Mouse (Mus musculus): ENCODE measurements at regions not wholly inside any gene's neighbourhood (a gene's known extent, or its start where the extent isn't known, plus 50 kb on each side); places are given as distances from the start of the nearest gene placed in this dataset.
"Not testable (repeated sequence)": the region's sequence is repeated elsewhere in the genome, so short reads cannot be mapped to it uniquely, and the experiment has no call there.

DNA sequence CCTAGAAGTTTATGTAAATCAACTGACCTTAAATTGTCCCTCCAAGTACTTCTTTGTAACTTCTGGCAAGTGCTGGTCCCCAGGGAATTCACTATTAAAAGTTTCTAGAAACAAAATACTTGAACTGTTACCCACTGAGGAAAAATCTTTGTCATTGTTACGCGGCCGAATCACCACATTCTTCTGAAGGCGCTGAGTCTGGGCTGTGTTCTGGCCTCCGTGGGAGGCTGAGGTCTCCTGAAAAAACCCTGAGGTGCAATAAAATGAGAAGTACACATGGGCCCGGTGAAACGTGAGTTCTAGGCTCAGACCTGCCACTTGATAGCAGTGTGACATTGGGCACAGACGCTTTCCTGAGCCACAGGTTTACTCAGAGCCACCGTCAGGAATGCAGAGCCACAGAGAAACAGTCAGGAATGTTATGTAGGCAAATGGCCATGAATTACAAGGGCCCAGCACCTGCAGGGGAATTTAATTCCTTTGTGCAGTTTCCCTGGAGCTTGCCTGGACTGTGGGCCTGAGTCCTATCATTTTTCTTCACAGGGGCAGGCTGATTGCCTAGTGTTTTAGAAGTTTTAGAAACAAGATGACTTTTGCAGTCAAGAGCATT lies 171.1 kb upstream of the Arglu1 start:
- 53% methylated on average over 9 of the region's 9 CpGs for WGBS
- Histone ChIP-seq H3K9me3 (replicated peaks; ENCODE audit: control insufficient read depth, low read length, poor library complexity, severe bottlenecking) (no peaks in the 10 kb centered on the region), H3K27me3 (ENCODE audit: control insufficient read depth, insufficient read depth, low read depth, low read length) (peaks cover 12% of the 10 kb centered on the region), H3K9ac (ENCODE audit: low read depth, low read length) (no peak overlapping the region), H3K27ac (ENCODE audit: low read length) (no peak overlapping the region), H3K36me3 (ENCODE audit: control insufficient read depth, insufficient read depth, low read length) (no peaks in the 10 kb centered on the region), H3K4me3 (ENCODE audit: low read depth, low read length) (no peak overlapping the region), H3K4me1 (ENCODE audit: control insufficient read depth, insufficient read depth, low read length) (no peaks in the 10 kb centered on the region), H3K4me2 (ENCODE audit: low read length) (no peak overlapping the region)
- no peak for ATAC-seq

DNA sequence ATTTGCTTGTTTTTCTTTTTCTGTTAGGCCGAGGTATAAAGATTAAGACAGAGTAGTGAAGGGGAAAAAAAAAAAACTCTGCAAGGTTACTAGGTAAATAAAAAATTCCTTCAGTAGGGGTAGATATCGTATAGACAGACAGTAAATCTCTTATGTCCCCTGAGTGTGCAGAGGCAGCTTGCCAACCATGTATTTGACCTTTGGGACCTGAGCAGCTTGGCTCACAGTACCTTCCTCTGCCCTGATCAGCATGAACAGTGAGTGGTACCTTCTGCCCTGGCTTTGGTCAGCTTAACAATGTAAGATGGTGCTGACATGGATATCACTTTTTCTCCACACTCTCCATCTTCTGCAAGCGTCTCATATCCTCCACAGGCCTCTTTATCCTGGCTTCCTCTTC lies 168.3 kb upstream of the Arglu1 start:
- Histone ChIP-seq H3K9ac (ENCODE audit: low read depth, low read length) (no peak overlapping the region), H3K4me3 (ENCODE audit: low read depth, low read length) (no peak overlapping the region), H3K27ac (ENCODE audit: low read length) (no peak overlapping the region), H3K9me3 (replicated peaks; ENCODE audit: control insufficient read depth, low read length, poor library complexity, severe bottlenecking) (no peaks in the 10 kb centered on the region), H3K4me2 (ENCODE audit: low read length) (no peak overlapping the region), H3K4me1 (ENCODE audit: control insufficient read depth, insufficient read depth, low read length) (no peaks in the 10 kb centered on the region), H3K27me3 (ENCODE audit: control insufficient read depth, insufficient read depth, low read depth, low read length) (peaks cover 3% of the 10 kb centered on the region), H3K36me3 (ENCODE audit: control insufficient read depth, insufficient read depth, low read length) (no peaks in the 10 kb centered on the region)
- 72% methylated on average over 3 of the region's 3 CpGs for WGBS
- no peak for ATAC-seq

DNA sequence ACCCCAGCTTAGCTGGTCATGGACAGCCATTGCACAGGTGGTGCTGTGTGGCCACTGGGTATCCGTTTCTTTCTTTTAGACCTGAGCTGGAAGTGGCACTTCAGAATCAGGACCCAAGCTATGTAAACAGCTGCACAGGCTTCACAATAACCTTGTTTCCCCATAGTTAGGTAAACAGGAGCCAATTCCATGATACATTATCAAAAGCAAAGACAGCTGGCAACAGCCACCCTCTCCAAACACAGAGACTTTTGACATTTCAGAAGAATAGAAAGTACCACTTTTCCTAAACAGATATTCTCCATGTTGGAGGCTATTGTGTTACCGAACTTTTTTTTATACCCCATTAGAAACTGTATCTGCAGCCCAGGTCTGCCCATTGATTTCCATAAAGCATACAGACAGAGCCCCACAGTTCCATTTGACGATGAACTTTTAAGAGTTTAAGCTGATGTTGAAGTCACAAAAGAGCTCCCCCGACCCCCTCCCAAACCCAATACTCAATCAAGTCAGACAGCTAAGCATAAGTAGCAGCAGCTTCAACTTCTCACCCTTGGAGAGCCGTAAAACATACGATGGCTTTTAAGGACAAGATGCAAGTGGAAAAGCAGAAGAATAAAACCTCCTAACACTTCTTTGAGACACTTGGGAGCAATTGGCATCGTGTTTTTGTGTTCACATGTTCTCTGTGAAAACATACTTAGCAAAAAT lies 162.5 kb upstream of the Arglu1 start:
- no peaks in the 10 kb centered on the region for H3K27me3 ChIP-seq (ENCODE audit: control insufficient read depth, insufficient read depth, low read depth, low read length)
- ATAC-seq, result no peak
- no peaks in the 10 kb centered on the region for H3K36me3 ChIP-seq (ENCODE audit: control insufficient read depth, insufficient read depth, low read length)
- no peak overlapping the region for H3K4me3 ChIP-seq (ENCODE audit: low read depth, low read length)
- H3K4me2 ChIP-seq (ENCODE audit: low read length), result no peak overlapping the region
- no peak overlapping the region for H3K27ac ChIP-seq (ENCODE audit: low read length)
- H3K9ac ChIP-seq (ENCODE audit: low read depth, low read length), result no peak overlapping the region
- H3K9me3 ChIP-seq (replicated peaks; ENCODE audit: control insufficient read depth, low read length, poor library complexity, severe bottlenecking), result no peaks in the 10 kb centered on the region
- no peaks in the 10 kb centered on the region for H3K4me1 ChIP-seq (ENCODE audit: control insufficient read depth, insufficient read depth, low read length)
- WGBS, result 51% methylated on average over 7 of the region's 7 CpGs

DNA sequence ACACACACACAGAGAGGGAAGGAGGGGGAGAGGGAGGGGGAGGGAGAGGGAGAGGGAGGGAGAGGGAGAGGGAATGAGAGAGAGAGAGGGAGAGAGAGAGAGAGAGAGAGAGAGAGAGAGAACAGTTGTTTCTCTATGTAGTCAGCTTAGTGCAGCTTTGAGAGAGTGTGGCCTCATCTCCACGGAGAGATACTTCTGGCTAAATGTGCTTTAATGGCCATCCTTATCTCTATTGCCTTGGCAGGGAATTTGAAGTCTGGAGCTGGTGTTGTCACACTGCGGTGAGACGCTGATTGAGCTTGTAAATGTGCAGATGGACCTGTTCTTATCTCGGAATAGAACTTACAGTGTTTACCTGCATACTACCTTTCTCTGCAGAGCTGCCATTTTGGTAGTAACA lies 160.9 kb upstream of the Arglu1 start:
- H3K4me1 ChIP-seq (ENCODE audit: control insufficient read depth, insufficient read depth, low read length), result no peaks in the 10 kb centered on the region
- H3K9ac ChIP-seq (ENCODE audit: low read depth, low read length), result no peak overlapping the region
- no peaks in the 10 kb centered on the region for H3K9me3 ChIP-seq (replicated peaks; ENCODE audit: control insufficient read depth, low read length, poor library complexity, severe bottlenecking)
- no peak overlapping the region for H3K27ac ChIP-seq (ENCODE audit: low read length)
- ATAC-seq, result no peak
- no peaks in the 10 kb centered on the region for H3K36me3 ChIP-seq (ENCODE audit: control insufficient read depth, insufficient read depth, low read length)
- H3K4me2 ChIP-seq (ENCODE audit: low read length), result no peak overlapping the region
- no peaks in the 10 kb centered on the region for H3K27me3 ChIP-seq (ENCODE audit: control insufficient read depth, insufficient read depth, low read depth, low read length)
- no peak overlapping the region for H3K4me3 ChIP-seq (ENCODE audit: low read depth, low read length)
- 75% methylated on average over 4 of the region's 4 CpGs for WGBS

DNA sequence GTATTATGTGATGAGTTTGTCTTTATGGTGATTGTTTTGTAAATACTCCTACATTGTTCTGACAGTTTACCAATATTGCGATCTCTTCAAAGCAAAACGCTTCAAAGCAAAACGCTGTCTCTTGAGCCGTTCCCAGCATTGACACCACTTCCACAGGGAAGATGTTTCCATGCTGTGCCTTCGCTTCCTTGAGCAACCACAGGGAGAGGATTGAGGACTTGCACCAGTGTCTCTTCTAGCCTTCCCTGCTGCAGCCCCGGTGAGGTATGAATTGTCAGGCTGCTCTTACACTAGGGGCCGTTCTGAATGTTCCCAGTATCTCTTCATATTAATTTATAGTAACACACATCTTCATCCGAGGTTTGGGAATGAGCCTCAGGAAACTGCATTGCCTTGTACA lies 160.4 kb upstream of the Arglu1 start:
- 48% methylated on average over 8 of the region's 8 CpGs for WGBS
- ATAC-seq, result no peak
- H3K36me3 ChIP-seq (ENCODE audit: control insufficient read depth, insufficient read depth, low read length), result no peaks in the 10 kb centered on the region
- no peak overlapping the region for H3K27ac ChIP-seq (ENCODE audit: low read length)
- H3K27me3 ChIP-seq (ENCODE audit: control insufficient read depth, insufficient read depth, low read depth, low read length), result no peaks in the 10 kb centered on the region
- H3K4me1 ChIP-seq (ENCODE audit: control insufficient read depth, insufficient read depth, low read length), result no peaks in the 10 kb centered on the region
- H3K9ac ChIP-seq (ENCODE audit: low read depth, low read length), result no peak overlapping the region
- H3K4me3 ChIP-seq (ENCODE audit: low read depth, low read length), result no peak overlapping the region
- no peaks in the 10 kb centered on the region for H3K9me3 ChIP-seq (replicated peaks; ENCODE audit: control insufficient read depth, low read length, poor library complexity, severe bottlenecking)
- H3K4me2 ChIP-seq (ENCODE audit: low read length), result no peak overlapping the region

DNA sequence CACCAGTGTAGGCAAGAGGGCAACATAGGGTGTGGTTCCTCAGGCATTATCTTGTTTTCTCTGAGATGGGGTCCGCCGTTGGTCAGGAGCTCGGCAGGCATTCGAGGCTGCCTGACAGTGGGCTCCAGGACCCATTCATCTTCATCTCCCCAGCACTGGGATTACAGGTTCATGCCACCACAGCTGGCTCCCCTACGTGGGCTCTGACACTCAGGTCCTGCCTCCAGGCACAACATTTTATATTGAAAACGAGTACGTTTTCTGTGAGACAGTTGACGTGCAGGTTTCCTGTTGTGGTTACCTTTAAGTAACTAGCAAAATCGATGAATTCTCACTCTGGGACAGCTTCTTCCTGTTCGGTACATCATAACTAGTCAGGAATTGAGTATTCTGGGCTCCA lies 157.3 kb upstream of the Arglu1 start:
- no peaks in the 10 kb centered on the region for H3K4me1 ChIP-seq (ENCODE audit: control insufficient read depth, insufficient read depth, low read length)
- H3K27me3 ChIP-seq (ENCODE audit: control insufficient read depth, insufficient read depth, low read depth, low read length), result no peaks in the 10 kb centered on the region
- H3K27ac ChIP-seq (ENCODE audit: low read length), result no peak overlapping the region
- H3K9me3 ChIP-seq (replicated peaks; ENCODE audit: control insufficient read depth, low read length, poor library complexity, severe bottlenecking), result no peaks in the 10 kb centered on the region
- H3K9ac ChIP-seq (ENCODE audit: low read depth, low read length), result no peak overlapping the region
- H3K4me3 ChIP-seq (ENCODE audit: low read depth, low read length), result no peak overlapping the region
- H3K4me2 ChIP-seq (ENCODE audit: low read length), result no peak overlapping the region
- no peaks in the 10 kb centered on the region for H3K36me3 ChIP-seq (ENCODE audit: control insufficient read depth, insufficient read depth, low read length)
- no peak for ATAC-seq
- WGBS, result 88% methylated on average over 10 of the region's 10 CpGs

DNA sequence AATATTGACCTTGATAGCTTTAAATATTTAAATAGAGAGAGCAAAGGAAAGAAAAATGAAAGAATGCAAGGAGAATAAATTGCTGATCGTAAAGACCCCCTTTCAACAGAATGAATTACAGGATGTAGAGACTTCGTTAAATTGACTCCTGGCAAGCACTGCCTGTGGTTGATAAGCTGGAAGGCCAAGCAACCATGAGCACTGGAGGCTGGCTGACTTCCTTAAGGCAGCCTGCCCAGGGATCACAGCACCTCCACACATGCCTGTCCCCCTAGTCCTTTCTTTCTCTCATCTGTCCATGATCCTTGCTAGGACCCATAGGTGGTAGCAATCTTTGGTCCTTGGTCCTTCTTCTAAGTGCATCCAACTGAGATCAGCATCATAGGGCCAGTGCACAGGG lies 152.0 kb upstream of the Arglu1 start:
- H3K27ac ChIP-seq (ENCODE audit: low read length), result no peak overlapping the region

DNA sequence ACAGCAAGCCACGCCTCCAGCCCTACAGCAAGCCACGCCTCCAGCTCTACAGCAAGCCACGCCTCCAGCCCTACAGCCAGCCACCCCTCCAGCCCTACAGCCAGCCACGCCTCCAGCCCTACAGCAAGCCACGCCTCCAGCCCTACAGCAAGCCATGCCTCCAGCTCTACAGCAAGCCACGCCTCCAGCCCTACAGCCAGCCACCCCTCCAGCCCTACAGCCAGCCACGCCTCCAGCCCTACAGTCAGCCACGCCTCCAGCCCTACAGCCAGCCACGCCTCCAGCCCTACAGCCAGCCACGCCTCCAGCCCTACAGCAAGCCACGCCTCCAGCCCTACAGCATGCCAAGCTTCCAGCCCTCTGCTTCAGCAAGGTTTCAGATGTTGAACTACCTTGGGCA lies 145.8 kb upstream of the Arglu1 start:
- not testable (repeated sequence) for H3K4me1 ChIP-seq (ENCODE audit: control insufficient read depth, insufficient read depth, low read length); H3K9ac ChIP-seq (ENCODE audit: low read depth, low read length); H3K27ac ChIP-seq (ENCODE audit: low read length); H3K36me3 ChIP-seq (ENCODE audit: control insufficient read depth, insufficient read depth, low read length); H3K4me2 ChIP-seq (ENCODE audit: low read length); H3K27me3 ChIP-seq (ENCODE audit: control insufficient read depth, insufficient read depth, low read depth, low read length); H3K4me3 ChIP-seq (ENCODE audit: low read depth, low read length); ATAC-seq; H3K9me3 ChIP-seq (replicated peaks; ENCODE audit: control insufficient read depth, low read length, poor library complexity, severe bottlenecking)
- 78% methylated on average over 11 of the region's 11 CpGs for WGBS

More for the DNA sequence above, 152.0 kb upstream of the Arglu1 start:
- Histone ChIP-seq H3K9me3 (replicated peaks; ENCODE audit: control insufficient read depth, low read length, poor library complexity, severe bottlenecking) (no peaks in the 10 kb centered on the region), H3K4me1 (ENCODE audit: control insufficient read depth, insufficient read depth, low read length) (no peaks in the 10 kb centered on the region), H3K4me2 (ENCODE audit: low read length) (no peak overlapping the region), H3K9ac (ENCODE audit: low read depth, low read length) (no peak overlapping the region), H3K27me3 (ENCODE audit: control insufficient read depth, insufficient read depth, low read depth, low read length) (no peaks in the 10 kb centered on the region), H3K36me3 (ENCODE audit: control insufficient read depth, insufficient read depth, low read length) (no peaks in the 10 kb centered on the region), H3K4me3 (ENCODE audit: low read depth, low read length) (no peak overlapping the region)
- ATAC-seq, result no peak
- WGBS, result 80% methylated on average over 2 of the region's 2 CpGs

DNA sequence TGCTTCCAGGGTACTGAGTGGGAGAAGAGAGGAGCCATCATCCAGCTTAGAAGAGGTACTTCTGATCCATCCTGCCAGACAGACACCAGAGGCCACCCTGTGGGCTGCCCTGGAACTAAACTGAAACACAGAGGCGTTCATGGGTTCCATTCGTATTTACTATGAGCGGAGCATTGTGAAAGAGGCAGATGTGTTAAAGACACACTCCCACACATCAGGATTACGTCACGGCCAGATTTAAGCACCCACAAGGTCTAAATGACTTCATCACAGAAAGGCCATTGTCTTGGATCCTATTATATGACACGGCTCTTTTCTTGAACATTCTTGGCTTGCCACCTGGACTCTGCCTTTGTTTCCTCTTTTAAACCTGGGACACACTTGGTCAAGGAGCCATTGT lies 141.0 kb upstream of the Arglu1 start:
- no peak overlapping the region for H3K9ac ChIP-seq (ENCODE audit: low read depth, low read length)

More for the DNA sequence above, 141.0 kb upstream of the Arglu1 start:
- ATAC-seq, result no peak
- Histone ChIP-seq H3K27me3 (ENCODE audit: control insufficient read depth, insufficient read depth, low read depth, low read length) (no peaks in the 10 kb centered on the region), H3K9me3 (replicated peaks; ENCODE audit: control insufficient read depth, low read length, poor library complexity, severe bottlenecking) (no peaks in the 10 kb centered on the region), H3K4me1 (ENCODE audit: control insufficient read depth, insufficient read depth, low read length) (no peaks in the 10 kb centered on the region), H3K4me3 (ENCODE audit: low read depth, low read length) (no peak overlapping the region), H3K4me2 (ENCODE audit: low read length) (no peak overlapping the region), H3K27ac (ENCODE audit: low read length) (no peak overlapping the region), H3K36me3 (ENCODE audit: control insufficient read depth, insufficient read depth, low read length) (no peaks in the 10 kb centered on the region)
- WGBS, result 79% methylated on average over 6 of the region's 6 CpGs

All from midbrain, embryonic 16.5 days (tissue).